In the genomic region with DNA sequence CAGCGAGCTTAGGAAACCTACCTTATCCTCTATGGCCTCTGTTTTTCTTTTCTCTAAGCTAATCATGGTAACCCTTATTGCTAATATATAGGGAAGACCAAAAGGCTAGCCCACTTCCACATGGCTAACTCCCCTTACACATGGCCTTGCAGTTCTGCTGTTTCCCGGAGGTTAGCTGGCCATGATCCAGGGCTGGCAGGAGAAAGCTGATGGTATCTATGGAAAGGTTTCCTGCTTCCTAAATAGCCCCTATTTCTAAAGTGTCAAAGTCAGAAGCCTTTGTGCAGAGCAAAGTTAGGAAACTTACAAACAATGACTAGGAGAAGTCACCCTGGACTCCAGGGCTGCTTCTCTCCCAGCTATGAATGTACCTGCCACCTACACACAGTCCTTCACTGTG, we compare ENCODE assay signal across 16 mouse cellular contexts.
DNase-seq lines count a peak whose midpoint lies in the region; ATAC-seq and TF ChIP-seq lines count a peak whose summit lies in the region.
"Had no signal": no experiment of that assay in that cellular context is flagged by ENCODE, and none has a peak within 500 bp of the region (broad histone marks: within the 10 kb centered on the region; RNA-seq: fewer than 3 reads in every experiment).

No protein-coding gene starts in this region.

- H3K27me3 ChIP-seq in embryonic facial prominence, embryonic 13.5 days = no peaks in the 10 kb centered on the region
- H3K27me3 ChIP-seq in embryonic facial prominence, embryonic 10.5 days (replicated peaks; ENCODE audit: low read depth, poor library complexity, severe bottlenecking) = no peaks in the 10 kb centered on the region
- H3K27me3 ChIP-seq in kidney, embryonic 15.5 days = no peaks in the 10 kb centered on the region
- no peaks in the 10 kb centered on the region for H3K27me3 ChIP-seq in thymus, adult 2 months (ENCODE audit: control insufficient read depth, insufficient read depth, low read length)
- no peaks in the 10 kb centered on the region for H3K27me3 ChIP-seq in hindbrain, postnatal 0 days (ENCODE audit: insufficient read depth, low read length)
- H3K27me3 ChIP-seq: midbrain, embryonic 15.5 days; Patski; stomach, embryonic 15.5 days had no signal

- ATAC-seq in embryonic facial prominence, embryonic 13.5 days (ENCODE audit: insufficient number of reproducible peaks, insufficient read depth, low FRiP score, low TSS enrichment, low read depth) = no peak
- ATAC-seq in kidney, embryonic 15.5 days (replicated peaks; ENCODE audit: low FRiP score) = no peak
- ATAC-seq in hindbrain, postnatal 0 days = no peak
- ATAC-seq in CD4-positive, CD25-positive, alpha-beta regulatory T cell, adult 4 months = no peak
- ATAC-seq: intestine, postnatal 0 days; midbrain, embryonic 15.5 days; Patski had no signal

- H3K36me3 ChIP-seq in embryonic facial prominence, embryonic 13.5 days = no peaks in the 10 kb centered on the region
- no peaks in the 10 kb centered on the region for H3K36me3 ChIP-seq in embryonic facial prominence, embryonic 10.5 days (replicated peaks)
- no peaks in the 10 kb centered on the region for H3K36me3 ChIP-seq in kidney, embryonic 15.5 days
- no peaks in the 10 kb centered on the region for H3K36me3 ChIP-seq in thymus, adult 2 months (ENCODE audit: control insufficient read depth, insufficient read depth, low read length)
- no peaks in the 10 kb centered on the region for H3K36me3 ChIP-seq in hindbrain, postnatal 0 days (ENCODE audit: insufficient read depth, low read length)
- H3K36me3 ChIP-seq: midbrain, embryonic 15.5 days; stomach, embryonic 15.5 days had no signal

- no peak for TF ChIP-seq POLR2A in thymus, adult 2 months (IDR thresholded peaks at IDR 0.05; ENCODE audit: control insufficient read depth, extremely low read depth, insufficient read depth, low read length, poor library complexity)

- no peaks in the 10 kb centered on the region for H3K9me3 ChIP-seq in embryonic facial prominence, embryonic 13.5 days
- H3K9me3 ChIP-seq in embryonic facial prominence, embryonic 10.5 days = no peaks in the 10 kb centered on the region
- H3K9me3 ChIP-seq in kidney, embryonic 15.5 days (replicated peaks) = no peaks in the 10 kb centered on the region
- no peaks in the 10 kb centered on the region for H3K9me3 ChIP-seq in hindbrain, postnatal 0 days (ENCODE audit: low read length)
- H3K9me3 ChIP-seq: midbrain, embryonic 15.5 days; stomach, embryonic 15.5 days had no signal

- 0 out of 2 replicates have a peak overlapping the region, but pooled peaks have one; percentile 19 for H3K27ac ChIP-seq in embryonic facial prominence, embryonic 13.5 days
- no peak overlapping the region for H3K27ac ChIP-seq in embryonic facial prominence, embryonic 10.5 days (replicated peaks)
- peak overlapping the region; percentile 78 for H3K27ac ChIP-seq in kidney, embryonic 15.5 days
- H3K27ac ChIP-seq in thymus, adult 2 months (ENCODE audit: control insufficient read depth, insufficient read depth, low read length) = no peak overlapping the region
- H3K27ac ChIP-seq in hindbrain, postnatal 0 days = no peak overlapping the region
- H3K27ac ChIP-seq: liver, embryonic 14.5 days; midbrain, embryonic 15.5 days; stomach, embryonic 15.5 days had no signal

- H3K4me3 ChIP-seq in embryonic facial prominence, embryonic 13.5 days = no peak overlapping the region
- no peak overlapping the region for H3K4me3 ChIP-seq in embryonic facial prominence, embryonic 10.5 days
- H3K4me3 ChIP-seq in kidney, embryonic 15.5 days (replicated peaks) = no peak overlapping the region
- no peak overlapping the region for H3K4me3 ChIP-seq in thymus, adult 2 months (ENCODE audit: control insufficient read depth, insufficient read depth, low read length)
- H3K4me3 ChIP-seq in hindbrain, postnatal 0 days (ENCODE audit: low read length) = no peak overlapping the region
- H3K4me3 ChIP-seq: erythroblast, embryonic 14.5 days; midbrain, embryonic 15.5 days; stomach, embryonic 15.5 days had no signal

- no peak for DNase-seq in embryonic facial prominence, embryonic 10.5 days (ENCODE audit: low spot score)
- peak; percentile 9 for DNase-seq in ovary, postnatal 14 days (ENCODE audit: low spot score)
- no peak for DNase-seq in ovary, postnatal 10 days (ENCODE audit: low spot score)
- no peak for DNase-seq in thymus, adult 2 months
- DNase-seq in hindbrain, postnatal 0 days (ENCODE audit: low spot score) = no peak
- DNase-seq: cerebellum, adult 9-11 months; right cerebral cortex, postnatal 25 days had no signal

- no peak overlapping the region for H3K9ac ChIP-seq in embryonic facial prominence, embryonic 13.5 days
- no peak overlapping the region for H3K9ac ChIP-seq in kidney, embryonic 15.5 days
- no peak overlapping the region for H3K9ac ChIP-seq in hindbrain, postnatal 0 days (replicated peaks; ENCODE audit: low read length)
- H3K9ac ChIP-seq: liver, embryonic 14.5 days; midbrain, embryonic 15.5 days; stomach, embryonic 15.5 days had no signal

- H3K4me2 ChIP-seq in embryonic facial prominence, embryonic 13.5 days = no peak overlapping the region
- H3K4me2 ChIP-seq in kidney, embryonic 15.5 days = no peak overlapping the region
- no peak overlapping the region for H3K4me2 ChIP-seq in hindbrain, postnatal 0 days (ENCODE audit: low read depth, low read length)
- H3K4me2 ChIP-seq: midbrain, embryonic 15.5 days; stomach, embryonic 15.5 days had no signal

- H3K4me1 ChIP-seq in embryonic facial prominence, embryonic 13.5 days = peaks cover 34% of the 10 kb centered on the region
- peaks cover 7% of the 10 kb centered on the region for H3K4me1 ChIP-seq in embryonic facial prominence, embryonic 10.5 days
- peaks cover 48% of the 10 kb centered on the region for H3K4me1 ChIP-seq in kidney, embryonic 15.5 days
- H3K4me1 ChIP-seq in thymus, adult 2 months (replicated peaks; ENCODE audit: control insufficient read depth, insufficient read depth, low read length) = no peaks in the 10 kb centered on the region
- no peaks in the 10 kb centered on the region; the same call in 1 of the 2 replicates for H3K4me1 ChIP-seq in hindbrain, postnatal 0 days (ENCODE audit: insufficient read depth, low read length)
- H3K4me1 ChIP-seq: midbrain, embryonic 15.5 days; stomach, embryonic 15.5 days had no signal

- no peak for TF ChIP-seq CTCF in thymus, adult 2 months (IDR thresholded peaks at IDR 0.05; ENCODE audit: borderline replicate concordance, control insufficient read depth, extremely low read depth, insufficient read depth, low read length, poor library complexity)
- no peak for TF ChIP-seq CTCF in hindbrain, postnatal 0 days (IDR thresholded peaks at IDR 0.05; ENCODE audit: low read depth)

- WGBS in embryonic facial prominence, embryonic 13.5 days = 67% methylated on average over 2 of the region's 2 CpGs
- WGBS in embryonic facial prominence, embryonic 10.5 days = 86% methylated on average over 2 of the region's 2 CpGs
- 66% methylated on average over 2 of the region's 2 CpGs for WGBS in kidney, embryonic 15.5 days
- WGBS in thymus, adult 2 months = 82% methylated on average over 2 of the region's 2 CpGs
- WGBS in hindbrain, postnatal 0 days = 69% methylated on average over 2 of the region's 2 CpGs

Comparison
In these comparisons a context has a peak if more than half of its experiments do, and no peak if none do; other contexts are left out.
1. H3K27ac ChIP-seq: peak in embryonic facial prominence, embryonic 13.5 days (single experiment) and kidney, embryonic 15.5 days (single experiment); none in embryonic facial prominence, embryonic 10.5 days (single experiment), thymus, adult 2 months (single experiment) and hindbrain, postnatal 0 days (single experiment).